Mouse (Mus musculus) erythroblast, embryonic 14.5 days (primary cell): ENCODE measurements around the gene Camkk1.

Source experiments
- GATA1 ChIP-seq: IDR thresholded peaks from 2 replicates; pipeline ENCODE4 v1.6.1; 2012; ENCODE audit warnings: low read length, inconsistent platforms, mixed read lengths
- TAL1 ChIP-seq: IDR thresholded peaks from 3 replicates; pipeline ENCODE4 v1.6.1; 2012; ENCODE audit warnings: low read length, inconsistent platforms, mixed read lengths

GRCm38 (mm10) chr11:73078615-73079014 is 59.8 kb downstream of the Camkk1 start:
- no peak for TF ChIP-seq GATA1
- no peak for TF ChIP-seq TAL1
